18 mouse cellular contexts compared by ENCODE assay signal in genomic region chr12:82395194-82395593, GRCm38 (mm10).
DNase-seq lines count a peak whose midpoint lies in the region; ATAC-seq and TF ChIP-seq lines count a peak whose summit lies in the region.
"Had no signal": no experiment of that assay in that cellular context is flagged by ENCODE, and none has a peak within 500 bp of the region (broad histone marks: within the 10 kb centered on the region; RNA-seq: fewer than 3 reads in every experiment).

No protein-coding gene starts in this region.

- dilution Hi-C loops in CH12.LX (cut with MboI; ENCODE audit: extremely low pct_ligation_motif_present, extremely low pct_unique_long_range_greater_than_20kb, low sequenced_read_pairs): no loop called here

- H3K4me1 ChIP-seq in forebrain, embryonic 16.5 days (replicated peaks; ENCODE audit: control insufficient read depth, insufficient read depth, low read length): peaks cover 8% of the 10 kb centered on the region; the same call in 1 of the 2 replicates
- H3K4me1 ChIP-seq in forebrain, embryonic 12.5 days: peaks cover 9% of the 10 kb centered on the region
- peaks cover 20% of the 10 kb centered on the region for H3K4me1 ChIP-seq in intestine, embryonic 14.5 days (replicated peaks; ENCODE audit: control insufficient read depth, insufficient read depth, low read length)
- peaks cover 21% of the 10 kb centered on the region for H3K4me1 ChIP-seq in intestine, embryonic 15.5 days (replicated peaks)
- H3K4me1 ChIP-seq in CH12.LX (ENCODE audit: control insufficient read depth in 1 of 2, insufficient read depth in 2 of 2): peaks cover 39 to 86% of the 10 kb centered on the region in 2 experiments
- H3K4me1 ChIP-seq in small intestine, adult 2 months (ENCODE audit: control insufficient read depth, insufficient read depth, insufficient read length, low read length): peaks cover 3% of the 10 kb centered on the region

- in situ Hi-C loops in CH12.LX (cut with MboI; ENCODE audit: low pct_ligation_motif_present, low pct_unique_long_range_greater_than_20kb, low sequenced_read_pairs): loop anchor here (5.0 kb wide), 1 partner anchor 42 kb away; no protein-coding TSS in a partner anchor

- no peaks in the 10 kb centered on the region for H3K79me2 ChIP-seq in CH12.LX (replicated peaks; ENCODE audit: control insufficient read depth, extremely low read depth, insufficient read depth, poor library complexity, severe bottlenecking)

- no peak for DNase-seq in intestine, embryonic 14.5 days (ENCODE audit: low spot score)
- peak; percentile 20 for DNase-seq in CH12.LX (ENCODE audit: extremely low read depth)
- no peak for DNase-seq in embryo, embryonic 10 days (ENCODE audit: low spot score)
- DNase-seq: adrenal gland, adult 8-10 months; adrenal gland, postnatal 36 days; cerebellum, adult 2 months; cerebellum, postnatal 14 days; gastrocnemius, postnatal 36 days; heart, adult 18-20 months; heart, postnatal 36 days; kidney, adult 2 months had no signal

- H3K4me2 ChIP-seq in forebrain, embryonic 16.5 days (ENCODE audit: low read length): no peak overlapping the region
- H3K4me2 ChIP-seq in forebrain, embryonic 12.5 days: no peak overlapping the region
- no peak overlapping the region for H3K4me2 ChIP-seq in intestine, embryonic 14.5 days (ENCODE audit: low read length)
- H3K4me2 ChIP-seq in intestine, embryonic 15.5 days (replicated peaks): no peak overlapping the region
- H3K4me2 ChIP-seq in CH12.LX (ENCODE audit: insufficient read depth, low read depth, poor library complexity, severe bottlenecking): peak overlapping the region; percentile 89
- H3K4me2 ChIP-seq: embryonic facial prominence, embryonic 13.5 days; heart, embryonic 11.5 days; hindbrain, embryonic 15.5 days had no signal

- no peak for TF ChIP-seq CTCF in CH12.LX (conservative IDR thresholded peaks at IDR 0.05 in 1 of 2, IDR thresholded peaks at IDR 0.05 in 1 of 2; ENCODE audit: low read depth in 2 of 2, low read length in 2 of 2)
- TF ChIP-seq CTCF in small intestine, adult 2 months (IDR thresholded peaks at IDR 0.05; ENCODE audit: extremely low read depth, insufficient read length, insufficient replicate concordance, low read depth, low read length): no peak

- 89% methylated on average over 4 of the region's 4 CpGs for WGBS in forebrain, embryonic 16.5 days
- 92% methylated on average over 4 of the region's 4 CpGs for WGBS in forebrain, embryonic 12.5 days
- 71% methylated on average over 4 of the region's 4 CpGs for WGBS in intestine, embryonic 14.5 days
- 69% methylated on average over 4 of the region's 4 CpGs for WGBS in intestine, embryonic 15.5 days
- WGBS in small intestine, adult 2 months: 86% methylated on average over 4 of the region's 4 CpGs

- no peaks in the 10 kb centered on the region for H3K36me3 ChIP-seq in forebrain, embryonic 16.5 days (ENCODE audit: control insufficient read depth, insufficient read depth)
- peaks cover 21% of the 10 kb centered on the region for H3K36me3 ChIP-seq in forebrain, embryonic 12.5 days (replicated peaks)
- peaks cover 10% of the 10 kb centered on the region; the same call in 1 of the 2 replicates for H3K36me3 ChIP-seq in intestine, embryonic 14.5 days (ENCODE audit: control insufficient read depth, insufficient read depth, low read length)
- 0 out of 2 replicates have a peak, but pooled peaks cover 2% of the 10 kb centered on the region for H3K36me3 ChIP-seq in intestine, embryonic 15.5 days
- H3K36me3 ChIP-seq in CH12.LX (replicated peaks in 1 of 2; ENCODE audit: control insufficient read depth in 1 of 2, insufficient read depth in 1 of 2, low read length in 1 of 2): peaks cover 15 to 39% of the 10 kb centered on the region in 2 experiments
- H3K36me3 ChIP-seq in small intestine, adult 2 months (ENCODE audit: control insufficient read depth, insufficient read depth, low read length): peaks cover 20% of the 10 kb centered on the region
- H3K36me3 ChIP-seq: hindbrain, embryonic 15.5 days had no signal

- TF ChIP-seq RAD21 in CH12.LX (IDR thresholded peaks at IDR 0.05; ENCODE audit: low read depth, low read length): no peak; the same call in 1 of the 2 replicates

- TF ChIP-seq EP300 in CH12.LX (IDR thresholded peaks at IDR 0.05; ENCODE audit: low read length): peak; percentile 67

- no peak for ATAC-seq in forebrain, embryonic 16.5 days
- no peak for ATAC-seq in forebrain, embryonic 12.5 days (ENCODE audit: low FRiP score)
- ATAC-seq in intestine, embryonic 14.5 days (replicated peaks; ENCODE audit: low FRiP score, low TSS enrichment, low read depth): no peak
- ATAC-seq in intestine, embryonic 15.5 days: no peak

- H3K9ac ChIP-seq in forebrain, embryonic 16.5 days (replicated peaks; ENCODE audit: low read depth, low read length): no peak overlapping the region
- no peak overlapping the region for H3K9ac ChIP-seq in forebrain, embryonic 12.5 days
- no peak overlapping the region for H3K9ac ChIP-seq in intestine, embryonic 14.5 days (ENCODE audit: low read length)
- no peak overlapping the region for H3K9ac ChIP-seq in intestine, embryonic 15.5 days
- peak overlapping the region; percentile 33 for H3K9ac ChIP-seq in CH12.LX (ENCODE audit: insufficient read depth, low read depth)
- H3K9ac ChIP-seq: embryonic facial prominence, embryonic 13.5 days; hindbrain, embryonic 15.5 days had no signal

- TF ChIP-seq POLR2A in CH12.LX (IDR thresholded peaks at IDR 0.05; ENCODE audit: low read depth, low read length): no peak
- no peak for TF ChIP-seq POLR2A in small intestine, adult 2 months (IDR thresholded peaks at IDR 0.05; ENCODE audit: low read depth, low read length)

- no peaks in the 10 kb centered on the region for H3K9me3 ChIP-seq in forebrain, embryonic 16.5 days (ENCODE audit: control insufficient read depth, low read length)
- H3K9me3 ChIP-seq in forebrain, embryonic 12.5 days: no peaks in the 10 kb centered on the region
- no peaks in the 10 kb centered on the region for H3K9me3 ChIP-seq in intestine, embryonic 14.5 days (ENCODE audit: control insufficient read depth, low read length)
- no peaks in the 10 kb centered on the region for H3K9me3 ChIP-seq in intestine, embryonic 15.5 days
- H3K9me3 ChIP-seq in CH12.LX (replicated peaks; ENCODE audit: low read length): no peaks in the 10 kb centered on the region
- H3K9me3 ChIP-seq: embryonic facial prominence, embryonic 13.5 days; hindbrain, embryonic 15.5 days had no signal

- no peak overlapping the region for H3K4me3 ChIP-seq in forebrain, embryonic 16.5 days (replicated peaks; ENCODE audit: low read length)
- no peak overlapping the region for H3K4me3 ChIP-seq in forebrain, embryonic 12.5 days (replicated peaks)
- no peak overlapping the region for H3K4me3 ChIP-seq in intestine, embryonic 14.5 days (ENCODE audit: low read depth, low read length)
- H3K4me3 ChIP-seq in intestine, embryonic 15.5 days (replicated peaks): no peak overlapping the region
- no peak overlapping the region for H3K4me3 ChIP-seq in CH12.LX (replicated peaks in 1 of 3; ENCODE audit: low read depth in 2 of 3, low read length in 2 of 3, poor library complexity in 1 of 3)
- H3K4me3 ChIP-seq in small intestine, adult 2 months (ENCODE audit: low read depth, low read length): no peak overlapping the region
- H3K4me3 ChIP-seq: embryonic facial prominence, embryonic 13.5 days; hindbrain, embryonic 15.5 days had no signal

- peak overlapping the region; percentile 15; the same call in 1 of the 2 replicates for H3K27ac ChIP-seq in forebrain, embryonic 16.5 days (ENCODE audit: low read length)
- no peak overlapping the region for H3K27ac ChIP-seq in forebrain, embryonic 12.5 days
- peak overlapping the region; percentile 43; the same call in 1 of the 2 replicates for H3K27ac ChIP-seq in intestine, embryonic 14.5 days (ENCODE audit: low read depth)
- H3K27ac ChIP-seq in intestine, embryonic 15.5 days: no peak overlapping the region
- peak overlapping the region; percentile 100 for H3K27ac ChIP-seq in CH12.LX (ENCODE audit: insufficient read depth, low read depth)
- peak overlapping the region; percentile 53 for H3K27ac ChIP-seq in small intestine, adult 2 months (ENCODE audit: insufficient read depth, low read depth, low read length)
- H3K27ac ChIP-seq: embryonic facial prominence, embryonic 13.5 days; hindbrain, embryonic 15.5 days had no signal

- H3K27me3 ChIP-seq in forebrain, embryonic 16.5 days (replicated peaks; ENCODE audit: control insufficient read depth, insufficient read depth, low read length): no peaks in the 10 kb centered on the region
- no peaks in the 10 kb centered on the region for H3K27me3 ChIP-seq in forebrain, embryonic 12.5 days
- H3K27me3 ChIP-seq in intestine, embryonic 14.5 days (replicated peaks; ENCODE audit: control insufficient read depth, insufficient read depth, low read length): no peaks in the 10 kb centered on the region
- no peaks in the 10 kb centered on the region for H3K27me3 ChIP-seq in intestine, embryonic 15.5 days (replicated peaks)
- H3K27me3 ChIP-seq in CH12.LX (replicated peaks): no peaks in the 10 kb centered on the region
- H3K27me3 ChIP-seq in small intestine, adult 2 months (ENCODE audit: control insufficient read depth, insufficient read depth, low read length): no peaks in the 10 kb centered on the region
- H3K27me3 ChIP-seq: embryonic facial prominence, embryonic 13.5 days; hindbrain, embryonic 15.5 days had no signal

TF ChIP-seq in CH12.LX, 34 proteins besides CTCF, POLR2A, EP300 and RAD21 (continues in another document):
- no peak for TF ChIP-seq NRF1 (IDR thresholded peaks at IDR 0.05; ENCODE audit: low read depth, low read length)
- peak; percentile 68 for TF ChIP-seq IRF4 (IDR thresholded peaks at IDR 0.05; ENCODE audit: low read depth, low read length)
- TF ChIP-seq SIN3A (IDR thresholded peaks at IDR 0.05; ENCODE audit: low read length): peak; percentile 51; the same call in 1 of the 2 replicates
- peak; percentile 59; the same call in 1 of the 2 replicates for TF ChIP-seq BHLHE40 (IDR thresholded peaks at IDR 0.05; ENCODE audit: low read depth, low read length)
- peak; percentile 87 for TF ChIP-seq ZNF384 (IDR thresholded peaks at IDR 0.05; ENCODE audit: low read depth, low read length)
- no peak; the same call in 1 of the 2 replicates for TF ChIP-seq ELF1 (IDR thresholded peaks at IDR 0.05; ENCODE audit: low read depth, low read length)
- no peak for TF ChIP-seq UBTF (IDR thresholded peaks at IDR 0.05; ENCODE audit: low read depth, low read length)
- no peak for TF ChIP-seq TBP (conservative IDR thresholded peaks at IDR 0.05; ENCODE audit: low read depth, low read length)
- no peak for TF ChIP-seq CHD2 (IDR thresholded peaks at IDR 0.05; ENCODE audit: low read length)
- 0 out of 2 replicates have a peak, but pooled peaks have one; percentile 57 for TF ChIP-seq JUN (IDR thresholded peaks at IDR 0.05; ENCODE audit: insufficient read depth, low read depth, low read length)
- TF ChIP-seq MXI1 (IDR thresholded peaks at IDR 0.05; ENCODE audit: low read depth, low read length): no peak
- no peak for TF ChIP-seq KAT2A (IDR thresholded peaks at IDR 0.05; ENCODE audit: insufficient replicate concordance, low read length)
- no peak for TF ChIP-seq POLR2AphosphoS2 (IDR thresholded peaks at IDR 0.05; ENCODE audit: low read depth, low read length)
- no peak for TF ChIP-seq MAZ (IDR thresholded peaks at IDR 0.05; ENCODE audit: low read depth, low read length)
- TF ChIP-seq ZC3H11A (IDR thresholded peaks at IDR 0.05; ENCODE audit: low read depth, low read length): no peak

Comparison
In these comparisons a context has a peak if more than half of its experiments do, and no peak if none do; other contexts are left out.
1. H3K27ac ChIP-seq: peak in forebrain, embryonic 16.5 days (single experiment), intestine, embryonic 14.5 days (single experiment), CH12.LX (single experiment) and small intestine, adult 2 months (single experiment); none in forebrain, embryonic 12.5 days (single experiment) and intestine, embryonic 15.5 days (single experiment).